Mouse (Mus musculus) CD4-positive, CD25-positive, alpha-beta regulatory T cell, adult 4 months (primary cell): Measurements from ENCODE around the gene Serhl. TPM values are rescaled to one million over a fixed set of nuclear protein-coding genes. Genes with fewer than 3 reads are reported as not detected.

Experiments used
- ATAC-seq: one replicate; pipeline ENCODE4 v1.8.0; 2017
- polyA plus RNA-seq, 2 experiments: library from polyadenylated mRNA; unstranded; fragments of 100-300 nt; shearing (Covaris generic); gene quantifications; one replicate each; pipeline ENCODE4 v1.2.1; 2017

The Serhl gene
- polyA plus RNA-seq, 2 experiments from 2014 or later = 81.9 to 88.8 TPM

DNA sequence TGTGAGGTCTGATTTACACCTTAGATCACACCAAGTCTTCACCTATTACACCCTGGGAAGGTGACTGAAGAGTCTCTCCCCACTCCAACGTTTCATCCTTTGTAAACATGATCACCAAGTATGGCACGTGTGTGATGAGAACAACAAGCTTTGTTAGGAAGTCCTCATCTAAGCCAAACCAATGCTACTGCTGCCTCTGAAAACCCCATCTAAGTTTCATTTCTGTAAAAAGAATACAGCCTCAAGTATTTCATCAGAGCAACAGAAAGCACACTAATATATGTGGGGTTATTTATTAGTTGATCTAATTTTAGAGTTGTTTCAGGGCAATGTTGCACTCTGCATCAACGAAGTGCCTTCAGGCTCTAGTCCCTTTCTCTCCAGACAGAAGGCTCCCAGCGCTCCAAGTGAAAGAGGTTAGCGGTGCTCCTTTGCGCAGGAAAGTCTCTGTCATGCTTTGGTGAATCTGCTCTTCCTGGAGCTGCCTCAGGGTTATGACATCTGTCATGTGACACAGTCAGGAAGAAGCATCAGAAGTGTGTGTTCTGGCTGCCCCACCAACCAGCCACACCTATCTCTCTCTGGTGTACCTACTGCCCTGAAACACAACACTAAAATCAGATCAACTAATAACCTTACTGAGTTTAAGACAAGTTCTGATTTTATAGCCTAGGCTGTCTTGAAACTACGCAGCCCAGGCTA lies 40.4 kb downstream of the Serhl start:
- no peak for ATAC-seq

GRCm38 (mm10) chr15:83134671-83135070 lies 45.4 kb downstream of the Serhl start:
- ATAC-seq = no peak

DNA sequence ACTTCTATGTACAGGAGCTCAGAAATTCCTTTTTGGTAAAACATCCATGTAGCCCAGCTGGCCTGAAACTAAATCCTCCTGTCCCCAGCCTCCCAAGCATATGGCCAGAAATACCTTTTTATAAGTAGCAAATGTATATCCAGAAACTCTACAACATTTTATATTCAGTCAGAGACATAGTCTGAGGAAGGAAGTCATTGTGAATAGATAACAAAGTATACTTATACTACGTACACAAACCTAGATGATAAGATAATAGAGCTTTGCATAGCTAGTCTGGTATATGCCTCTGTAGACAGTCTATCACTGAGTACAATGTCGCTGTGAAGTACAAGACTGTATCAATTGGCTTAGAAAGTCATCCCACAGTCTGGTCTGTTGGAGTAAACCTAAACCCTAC lies 46.3 kb downstream of the Serhl start:
- no peak for ATAC-seq

GRCm38 (mm10) chr15:83142861-83143260 lies 53.6 kb downstream of the Serhl start:
- no peak for ATAC-seq

- no peak for ATAC-seq
Observed at GRCm38 (mm10) chr15:83145541-83145940, 56.2 kb downstream of the Serhl start.

- ATAC-seq = no peak
Observed at GRCm38 (mm10) chr15:83148395-83148794, 59.1 kb downstream of the Serhl start.

GRCm38 (mm10) chr15:83148801-83149195 lies 59.5 kb downstream of the Serhl start:
- peak; percentile 33 for ATAC-seq

DNA sequence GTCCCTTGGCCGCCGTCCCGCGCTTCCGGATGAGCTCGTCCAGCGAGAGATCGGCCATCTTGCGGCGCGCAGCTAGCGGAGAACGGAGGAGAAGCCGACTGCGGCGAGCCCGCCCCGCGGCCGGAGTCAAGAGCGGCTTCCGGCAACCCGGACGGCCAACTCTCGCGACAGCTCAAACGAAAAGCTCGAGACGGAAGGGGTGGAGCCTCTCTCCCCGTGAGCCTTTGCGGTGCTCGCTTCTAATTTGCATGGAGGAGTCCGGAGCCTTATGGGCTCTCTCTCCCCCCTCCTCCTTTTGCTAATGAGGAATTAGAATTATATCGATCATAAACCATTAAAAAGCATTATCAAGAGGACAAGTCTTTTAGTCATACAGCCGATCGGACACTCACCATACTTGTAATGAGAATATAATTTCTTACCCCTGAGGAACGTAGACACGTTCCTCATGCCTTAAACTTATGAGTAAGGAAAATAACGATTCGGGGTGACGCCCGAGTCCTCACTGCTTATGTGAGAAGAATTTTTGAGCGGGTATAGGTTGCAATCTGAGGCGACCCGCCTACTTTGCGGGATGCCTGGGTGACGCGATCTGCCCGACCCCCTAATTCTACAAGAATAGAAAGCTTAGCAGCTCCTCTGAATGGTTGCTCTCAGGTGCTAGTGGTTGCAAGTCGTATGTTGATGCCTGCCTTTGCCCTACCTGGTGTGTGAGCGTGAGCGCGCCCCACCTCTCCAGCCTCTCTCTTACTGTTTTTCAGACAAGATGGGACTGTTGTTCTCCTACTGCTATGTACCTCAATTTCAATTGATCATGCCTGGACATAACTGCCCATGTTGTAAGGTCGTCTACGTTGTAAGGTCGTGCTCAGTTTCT lies 60.1 kb downstream of the Serhl start, which contains the start of gene Poldip3:
Gene Poldip3, minus strand, starts transcription at position 189 of the 877 bp plus-strand sequence.
- ATAC-seq = peak; percentile 86

DNA sequence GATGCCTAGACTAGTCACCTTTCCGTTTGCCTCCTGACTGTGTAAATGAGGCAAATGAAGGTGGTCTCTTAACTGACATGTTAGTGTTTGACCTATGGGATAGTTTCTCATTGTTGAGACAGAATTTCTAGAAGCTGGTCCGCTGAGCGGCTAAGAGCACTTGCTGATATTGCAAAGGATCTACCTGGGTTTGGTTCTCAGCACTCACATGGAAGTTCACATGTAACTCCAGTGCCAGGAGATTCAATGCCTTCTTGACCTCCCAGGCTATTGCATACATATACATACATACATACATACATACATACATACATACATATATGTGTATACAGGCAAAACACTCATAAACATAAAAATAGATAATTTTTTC lies 60.8 kb downstream of the Serhl start:
- no peak for ATAC-seq

DNA sequence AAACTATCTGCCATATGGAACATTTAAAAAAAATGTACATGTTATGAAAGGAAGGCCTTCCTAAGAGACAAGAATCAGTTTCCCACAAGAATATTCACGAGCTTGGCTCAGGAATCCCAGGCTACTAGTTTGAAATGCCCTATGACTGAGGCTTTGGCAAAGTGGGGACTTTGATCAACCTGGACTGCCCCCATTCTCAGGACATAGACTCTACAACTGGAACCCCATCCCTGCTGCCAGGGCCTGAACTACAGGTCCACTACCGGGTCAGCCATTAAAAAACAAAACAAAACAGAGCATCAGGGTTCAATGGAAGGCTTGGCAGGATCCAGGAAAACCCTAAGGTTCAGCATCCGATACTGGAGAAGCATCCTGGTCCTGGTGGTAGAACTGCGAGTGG lies 61.4 kb downstream of the Serhl start:
- no peak for ATAC-seq

DNA sequence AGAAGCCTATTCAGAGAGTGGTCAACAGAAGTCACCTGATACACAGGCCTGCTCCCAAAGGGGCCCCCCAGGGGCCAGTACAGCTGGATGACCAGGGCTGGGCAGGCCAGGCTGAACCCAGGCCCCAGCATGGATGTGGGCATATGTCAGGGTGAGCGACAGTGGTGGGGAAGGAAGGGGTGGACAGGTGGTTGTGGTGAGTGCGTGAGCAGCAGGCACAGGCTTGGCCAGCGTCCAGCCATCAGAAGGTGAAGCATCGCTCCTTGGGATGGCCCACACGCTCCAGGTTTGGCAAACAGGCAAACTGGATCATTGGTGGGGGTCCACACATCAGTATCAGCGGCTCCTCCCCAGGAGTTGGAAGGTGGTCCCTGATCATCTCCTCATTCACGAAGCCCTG lies 65.0 kb downstream of the Serhl start:
- ATAC-seq = no peak

DNA sequence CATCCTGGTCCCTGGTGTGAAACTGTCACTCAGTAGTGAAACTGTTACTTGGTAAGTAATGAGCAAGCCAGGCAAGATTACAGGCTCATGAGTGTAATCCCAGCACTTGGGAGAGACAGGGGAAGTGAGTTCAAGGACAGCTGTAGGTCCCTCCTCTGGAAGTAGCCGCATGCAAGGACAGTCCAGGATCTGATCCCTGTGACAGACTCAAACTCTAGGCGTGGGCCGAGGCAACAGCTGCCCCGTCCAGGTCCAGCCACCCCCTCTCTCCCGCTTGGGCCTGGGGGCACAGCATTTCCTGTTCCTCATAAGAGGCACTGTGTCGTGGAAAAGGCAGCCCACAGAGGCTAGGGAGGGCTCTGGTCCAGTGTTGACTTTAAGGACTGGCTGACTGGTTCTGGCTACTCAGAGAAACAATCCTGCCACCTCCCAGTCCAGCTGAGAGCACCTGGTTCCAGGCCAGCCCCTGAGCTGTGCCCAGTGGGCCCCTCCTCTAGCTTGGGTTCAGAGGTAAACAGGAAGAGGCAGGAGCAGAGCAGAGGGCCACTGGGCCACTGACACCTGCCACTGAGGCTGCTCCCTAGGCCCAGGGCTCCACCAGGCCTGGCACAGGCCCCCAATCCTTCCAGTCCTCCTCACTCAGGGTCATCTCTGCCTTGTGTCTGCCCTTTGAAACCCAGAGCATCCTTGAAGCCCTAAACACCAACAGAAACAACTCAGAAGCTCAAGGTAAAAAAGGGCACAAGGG lies 66.5 kb downstream of the Serhl start:
- ATAC-seq = no peak

GRCm38 (mm10) chr15:83156929-83157666 lies 67.8 kb downstream of the Serhl start:
- no peak for ATAC-seq

GRCm38 (mm10) chr15:83157667-83158064 lies 68.4 kb downstream of the Serhl start:
- ATAC-seq = no peak

- no peak for ATAC-seq
Observed at GRCm38 (mm10) chr15:83158587-83159160, 69.4 kb downstream of the Serhl start.

DNA sequence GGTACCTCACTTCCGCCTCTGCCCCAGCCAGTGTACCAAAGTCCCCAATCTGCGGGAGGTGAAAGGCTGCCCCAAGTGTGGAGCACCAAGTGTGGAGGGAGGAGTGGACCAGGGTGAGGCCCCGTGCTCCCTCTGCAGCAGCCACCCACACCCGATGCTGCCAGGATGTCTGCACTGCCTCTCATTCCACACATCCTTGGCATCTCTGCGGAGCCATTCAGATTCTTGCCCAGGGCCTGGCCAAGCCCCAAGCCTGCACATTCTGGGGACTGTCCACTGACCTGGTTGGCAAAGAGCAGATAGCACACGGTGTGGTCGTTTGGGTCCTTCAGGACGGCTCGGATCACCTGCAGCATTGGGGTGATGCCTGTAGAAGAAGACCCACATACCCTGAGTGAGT lies 70.5 kb downstream of the Serhl start:
- ATAC-seq = no peak

DNA sequence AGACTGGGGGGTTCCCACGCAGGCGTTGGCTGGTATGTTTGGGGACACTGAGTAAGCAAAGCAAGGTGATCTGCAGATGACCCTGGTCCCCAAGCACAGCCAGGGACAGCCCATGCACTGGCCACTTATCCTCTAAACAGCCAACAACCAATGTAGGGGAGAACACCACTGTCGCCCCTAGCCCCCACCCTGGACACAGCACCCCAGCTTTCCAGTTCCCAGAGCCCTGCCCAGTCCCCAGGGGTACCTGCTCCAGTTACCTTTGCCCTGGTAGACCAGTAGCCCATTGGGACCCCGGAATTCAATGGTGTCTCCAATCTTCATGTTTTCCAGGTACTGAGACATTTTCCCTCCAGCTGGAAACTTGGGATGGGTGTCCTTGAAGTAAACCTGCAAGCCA lies 71.3 kb downstream of the Serhl start:
- ATAC-seq = no peak

DNA sequence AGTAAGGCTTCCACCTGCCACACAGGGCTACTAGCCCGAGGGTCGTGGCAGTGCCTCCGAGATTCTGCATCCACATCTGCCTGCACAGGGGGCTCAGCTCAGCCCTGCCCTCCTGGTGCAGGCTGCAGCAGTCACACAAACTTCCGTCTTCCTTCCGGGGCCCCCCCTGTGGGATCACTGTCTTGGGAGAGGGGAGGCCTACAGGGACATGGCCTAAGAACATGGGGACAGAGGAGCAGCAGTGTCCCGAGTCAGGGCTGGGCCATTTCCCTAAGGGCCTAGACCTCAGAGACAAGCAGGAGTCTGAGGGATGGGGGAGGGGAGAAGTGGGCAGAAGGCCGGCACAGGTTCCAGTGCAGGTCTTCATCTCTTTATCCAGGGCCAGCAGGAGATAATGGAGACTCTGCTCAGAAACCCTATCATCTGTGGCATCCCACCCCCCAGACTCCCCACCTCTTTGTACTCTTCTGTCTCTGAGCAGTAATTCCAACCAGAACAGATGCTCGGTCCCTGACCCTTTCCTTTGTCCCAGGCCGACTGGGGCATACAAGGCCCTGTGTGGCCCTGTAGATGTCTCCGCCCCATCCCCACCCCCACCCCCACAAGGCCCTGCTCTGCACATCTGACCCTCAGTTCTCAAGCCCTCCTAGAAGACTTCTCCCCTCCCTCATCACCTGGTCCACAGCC lies 71.9 kb downstream of the Serhl start:
- no peak for ATAC-seq

DNA sequence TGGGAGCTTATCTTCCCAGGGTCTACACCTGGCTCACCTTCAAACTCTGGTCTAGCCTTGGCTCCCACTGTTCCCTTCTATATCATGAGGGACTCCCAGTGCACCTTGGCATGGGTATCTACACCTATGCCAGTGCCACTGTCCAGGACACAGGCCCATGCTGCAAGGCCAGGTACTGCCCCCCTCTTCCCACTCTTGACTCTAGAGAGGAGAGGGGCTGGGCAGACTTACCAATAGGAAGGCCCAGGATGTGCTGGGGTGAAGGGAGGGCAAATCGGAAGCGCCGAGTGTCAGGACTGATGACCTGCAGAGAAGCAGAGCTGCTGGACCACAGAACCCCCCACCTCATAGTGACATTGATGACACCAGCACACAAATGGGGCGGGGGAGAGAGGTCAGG lies 72.7 kb downstream of the Serhl start:
- ATAC-seq = no peak

DNA sequence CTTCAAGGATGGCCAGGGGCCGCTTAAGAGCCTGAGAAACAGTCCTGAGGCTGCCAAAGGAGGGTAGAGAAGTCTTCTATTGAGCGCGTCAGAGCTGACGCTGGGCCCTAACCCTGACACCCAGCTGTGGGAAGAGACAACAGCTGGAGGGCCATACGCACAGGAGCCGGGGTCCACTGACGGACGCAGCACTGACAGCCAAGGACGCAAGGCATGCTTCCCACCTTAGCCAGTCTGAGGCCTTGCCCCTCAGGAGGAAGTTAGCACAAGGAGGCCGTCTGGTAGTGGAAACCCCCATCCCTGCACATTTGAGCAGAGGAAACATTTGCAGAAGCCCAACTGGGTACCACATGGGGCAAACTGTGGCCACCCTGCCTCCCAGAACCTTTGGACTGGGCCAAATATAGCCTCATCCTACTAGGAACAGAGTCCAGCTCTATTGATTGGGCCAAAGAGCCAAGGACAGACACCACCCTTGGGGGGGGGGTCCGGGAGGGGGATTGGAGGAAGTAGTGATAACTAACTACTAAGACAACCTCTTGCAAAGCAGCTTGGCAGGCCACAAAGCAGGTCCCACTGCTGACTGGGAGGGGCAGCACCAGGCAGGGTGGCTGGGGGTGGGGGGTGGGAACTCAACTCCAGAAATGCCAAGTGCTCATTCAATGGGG lies 73.6 kb downstream of the Serhl start:
- no peak for ATAC-seq

GRCm38 (mm10) chr15:83164971-83165471 lies 75.7 kb downstream of the Serhl start:
- ATAC-seq = no peak
